Mouse (Mus musculus) bone marrow, adult 2 months (tissue): ENCODE measurements around the gene Nup205. TPM values are rescaled to one million over a fixed set of nuclear protein-coding genes. Genes with fewer than 3 reads are reported as not detected.

Source experiments
- H3K27ac ChIP-seq: fragments of 200-500 bp; 2 replicates; pipeline ENCODE4 v1.5.1; 2012; ENCODE audit warnings: low read depth, mild to moderate bottlenecking, control low read depth, inconsistent platforms, low read length; ENCODE audit not compliant: control insufficient read depth, poor library complexity, insufficient read depth
- H3K4me1 ChIP-seq: fragments of 200-500 bp; 2 replicates; pipeline ENCODE4 v1.6.1; 2011; ENCODE audit warnings: low read length; ENCODE audit not compliant: control insufficient read depth, insufficient read depth
- H3K4me3 ChIP-seq: fragments of 200-500 bp; replicated peaks from 2 replicates; pipeline ENCODE3; 2011; ENCODE audit warnings: mild to moderate bottlenecking, low read depth, low read length, control low read depth; ENCODE audit not compliant: control insufficient read depth
- CTCF ChIP-seq: fragments of 200-500 bp; IDR thresholded peaks from 2 replicates; pipeline ENCODE4 v1.5.1; 2011; ENCODE audit warnings: low read length, control low read depth; ENCODE audit not compliant: control insufficient read depth, insufficient read depth
- POLR2A ChIP-seq: fragments of 200-500 bp; IDR thresholded peaks from 2 replicates; pipeline ENCODE4 v1.6.1; 2011; ENCODE audit warnings: low read depth, mild to moderate bottlenecking, control low read depth, low read length, borderline replicate concordance; ENCODE audit not compliant: control insufficient read depth
- WGBS: fragments of 180-500 bp; shearing (Covaris S2); methylation state at CpG from one replicate; pipeline ENCODE4 v1.1.7; 2018; 5-methylcytosine and 5-hydroxymethylcytosine counted together
- polyA plus RNA-seq: library from polyadenylated mRNA; stranded (reverse); fragments of >200 nt; gene quantifications from 2 replicates; pipeline ENCODE4 v1.2.4, GENCODE M21; 2011; ENCODE audit warnings: low replicate concordance; ENCODE audit not compliant: missing spikeins, insufficient read depth, insufficient read length

Nup205 gene
- polyA plus RNA-seq = 12.8 and 19.0 TPM in 2 replicates

- Histone ChIP-seq H3K27ac (peak within 1 kb of the TSS; percentile 100), H3K4me3 (peak within 1 kb of the TSS; percentile 100), H3K4me1 (no peaks in the 10 kb centered on the region)
- 3% methylated on average over 34 of the region's 34 CpGs for WGBS
- no peak; the same call in 1 of the 2 replicates for TF ChIP-seq POLR2A
- no peak for TF ChIP-seq CTCF
Observed at GRCm38 (mm10) chr6:35176979-35177649, at the start of gene Nup205. Gene Nup205 (plus strand): TSS chr6:35177421.

GRCm38 (mm10) chr6:35132806-35133205, 44.4 kb upstream of the Nup205 start:
- TF ChIP-seq CTCF (no peak), POLR2A (no peak)
- Histone ChIP-seq H3K27ac (peak overlapping the region; percentile 73), H3K4me3 (peak overlapping the region; percentile 96), H3K4me1 (peaks cover 5% of the 10 kb centered on the region)
- under 1% methylated on average over 11 of the region's 11 CpGs for WGBS

- peak overlapping the region; percentile 95 for H3K27ac ChIP-seq
- peaks cover 5% of the 10 kb centered on the region for H3K4me1 ChIP-seq
- TF ChIP-seq CTCF (no peak), POLR2A (peak; percentile 59; the same call in 1 of the 2 replicates)
- 0% methylated on average over 23 of the region's 25 CpGs for WGBS
- peak overlapping the region; percentile 96 for H3K4me3 ChIP-seq
Observed at GRCm38 (mm10) chr6:35133246-35133578, 44.0 kb upstream of the Nup205 start.

- Histone ChIP-seq H3K4me1 (peaks cover 5% of the 10 kb centered on the region), H3K4me3 (peak within 1 kb of the TSS; percentile 96), H3K27ac (peak within 1 kb of the TSS; percentile 95)
- under 1% methylated on average over 55 of the region's 55 CpGs for WGBS
- TF ChIP-seq POLR2A = peak; percentile 58; the same call in 1 of the 2 replicates
- TF ChIP-seq CTCF = no peak
Observed at GRCm38 (mm10) chr6:35133579-35134488, 43.4 kb upstream of the Nup205 start, which contains the start of gene Cnot4. Gene Cnot4 (minus strand): TSS chr6:35133724.

- WGBS = 23% methylated on average over 2 of the region's 2 CpGs
- H3K27ac ChIP-seq = no peak overlapping the region
Observed at GRCm38 (mm10) chr6:35134844-35135243, 42.4 kb upstream of the Nup205 start.

GRCm38 (mm10) chr6:35140351-35140750, 36.9 kb upstream of the Nup205 start:
- Histone ChIP-seq H3K4me1 (no peaks in the 10 kb centered on the region), H3K27ac (no peak overlapping the region), H3K4me3 (no peak overlapping the region)
- WGBS = 85% methylated on average over 1 of the region's 1 CpGs
- TF ChIP-seq CTCF (no peak), POLR2A (no peak)

More at GRCm38 (mm10) chr6:35134844-35135243, 42.4 kb upstream of the Nup205 start:
- no peak for TF ChIP-seq POLR2A
- no peak for TF ChIP-seq CTCF
- peak overlapping the region; percentile 29 for H3K4me3 ChIP-seq
- H3K4me1 ChIP-seq = peaks cover 5% of the 10 kb centered on the region

- TF ChIP-seq CTCF (no peak), POLR2A (no peak)
- H3K4me1 ChIP-seq = peaks cover 2% of the 10 kb centered on the region; the same call in 1 of the 2 replicates
- 79% methylated on average over 2 of the region's 2 CpGs for WGBS
- H3K4me3 ChIP-seq = no peak overlapping the region
- H3K27ac ChIP-seq = no peak overlapping the region
Observed at GRCm38 (mm10) chr6:35145569-35145968, 31.7 kb upstream of the Nup205 start.
